Mouse (Mus musculus) lung, embryonic 16.5 days (tissue): Measurements from ENCODE around the gene Srrm1. TPM values are rescaled to one million over a fixed set of nuclear protein-coding genes. Genes with fewer than 3 reads are reported as not detected.

Experiments
- ATAC-seq: fragments of 200-750 bp; cut with Nextera tagmentation; 2 replicates; pipeline ENCODE4 v1.8.0; 2017; ENCODE audit warnings: low read depth, mild to moderate bottlenecking, moderate library complexity
- H3K27ac ChIP-seq: fragments of 300-500 bp; sonication (generic); 2 replicates; pipeline ENCODE4 v1.5.1; 2014; ENCODE audit warnings: mild to moderate bottlenecking, control low read depth, low read length
- H3K27me3 ChIP-seq: fragments of 300-500 bp; sonication (generic); 2 replicates; pipeline ENCODE4 v1.6.1; 2014; ENCODE audit warnings: low read depth, low read length, mixed read lengths; ENCODE audit not compliant: control insufficient read depth, insufficient read depth
- H3K36me3 ChIP-seq: fragments of 300-500 bp; sonication (generic); 2 replicates; pipeline ENCODE4 v1.6.1; 2014; ENCODE audit warnings: low read length; ENCODE audit not compliant: control insufficient read depth, insufficient read depth
- H3K4me1 ChIP-seq: fragments of 300-500 bp; sonication (generic); replicated peaks from 2 replicates; pipeline ENCODE4 v1.6.1; 2014; ENCODE audit warnings: low read length, mixed read lengths; ENCODE audit not compliant: control insufficient read depth, insufficient read depth
- H3K4me2 ChIP-seq: fragments of 300-500 bp; sonication (generic); 2 replicates; pipeline ENCODE4 v1.6.1; 2014; ENCODE audit warnings: low read depth, low read length, control low read depth
- H3K4me3 ChIP-seq: fragments of 300-500 bp; sonication (generic); 2 replicates; pipeline ENCODE4 v1.5.1; 2014; ENCODE audit warnings: mild to moderate bottlenecking, low read length, control low read depth
- H3K9ac ChIP-seq: fragments of 300-500 bp; sonication (generic); 2 replicates; pipeline ENCODE4 v1.6.1; 2014; ENCODE audit warnings: low read length, control low read depth
- H3K9me3 ChIP-seq: fragments of 300-500 bp; sonication (generic); 2 replicates; pipeline ENCODE4 v1.6.1; 2016; ENCODE audit warnings: low read length; ENCODE audit not compliant: control insufficient read depth
- WGBS: fragments of 180-500 bp; shearing (Covaris S2); extraction: QIAGEN DNeasy Blood & Tissue Kit; methylation state at CpG from one replicate; pipeline ENCODE4 v1.1.7; 2014; 5-methylcytosine and 5-hydroxymethylcytosine counted together
- polyA plus RNA-seq: library from polyadenylated mRNA; unstranded; fragments of >200 nt; fragmentation: Nextera tagmentation; extraction: Ambion mirVana; gene quantifications from 2 replicates; pipeline ENCODE4 v1.2.1, GENCODE M21; 2015

Gene Srrm1
- polyA plus RNA-seq, 1 experiment from 2014 or later, result 220 TPM

DNA sequence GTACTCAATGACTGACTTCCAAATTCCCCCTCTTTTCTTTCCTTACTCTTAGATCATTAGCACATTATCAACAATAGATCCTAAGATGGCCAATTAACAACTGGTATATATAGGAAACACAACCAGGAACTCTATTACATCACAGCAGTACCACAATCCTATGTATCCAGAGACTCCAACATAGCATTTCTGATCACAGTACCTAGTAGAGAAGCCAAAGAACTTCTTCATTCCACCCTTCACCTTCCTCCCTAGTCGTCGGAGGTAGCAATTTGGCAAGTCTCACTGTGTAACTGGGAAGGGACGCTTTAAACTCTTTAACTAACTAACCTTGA lies 17.1 kb downstream of the Srrm1 start:
- Histone ChIP-seq H3K9me3 (no peaks in the 10 kb centered on the region), H3K27me3 (no peaks in the 10 kb centered on the region), H3K4me3 (no peak overlapping the region), H3K4me1 (peaks cover 7% of the 10 kb centered on the region; the same call in 1 of the 2 replicates), H3K9ac (no peak overlapping the region), H3K4me2 (no peak overlapping the region), H3K36me3 (peaks cover 71% of the 10 kb centered on the region), H3K27ac (no peak overlapping the region; the same call in 1 of the 2 replicates)
- 73% methylated on average over 3 of the region's 3 CpGs for WGBS
- no peak for ATAC-seq

DNA sequence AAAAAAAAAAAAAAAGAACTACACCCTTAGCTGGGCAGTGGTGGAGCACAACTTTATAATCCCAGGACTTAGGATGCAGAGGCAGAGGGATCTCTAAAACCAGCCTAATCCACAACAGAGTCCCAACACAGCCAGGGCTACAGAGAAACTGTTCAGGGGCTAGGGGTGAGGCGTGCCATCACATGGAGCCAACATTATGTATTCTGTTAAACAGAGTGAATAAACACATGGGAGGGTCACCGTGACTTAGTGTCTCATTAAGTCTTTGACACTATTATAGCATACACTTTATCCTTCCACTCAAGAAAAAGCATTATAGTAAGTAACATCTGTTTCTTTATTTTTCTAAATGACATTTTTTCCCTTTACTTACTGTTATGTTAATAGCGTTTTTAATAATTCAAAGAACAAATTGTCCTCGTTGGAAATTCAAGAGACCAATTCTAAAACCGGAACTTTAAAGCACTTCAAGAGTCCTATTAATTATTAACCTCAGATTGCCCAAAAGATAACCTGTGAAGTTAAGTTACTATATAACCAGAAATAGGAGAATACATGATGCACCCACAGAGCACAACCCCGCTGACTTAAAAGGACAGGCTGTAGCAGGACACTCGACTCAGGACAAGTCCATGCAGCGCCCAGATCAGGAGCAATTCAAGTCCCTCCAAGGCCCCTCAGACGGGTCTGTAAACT lies 17.6 kb downstream of the Srrm1 start:
- H3K4me3 ChIP-seq, result no peak overlapping the region
- H3K9me3 ChIP-seq, result no peaks in the 10 kb centered on the region
- H3K9ac ChIP-seq, result no peak overlapping the region
- WGBS, result 58% methylated on average over 9 of the region's 9 CpGs
- no peak for ATAC-seq
- peaks cover 70% of the 10 kb centered on the region for H3K36me3 ChIP-seq
- H3K4me1 ChIP-seq, result peaks cover 7% of the 10 kb centered on the region; the same call in 1 of the 2 replicates
- peak overlapping the region; percentile 36; the same call in 1 of the 2 replicates for H3K27ac ChIP-seq
- no peaks in the 10 kb centered on the region for H3K27me3 ChIP-seq
- no peak overlapping the region for H3K4me2 ChIP-seq

DNA sequence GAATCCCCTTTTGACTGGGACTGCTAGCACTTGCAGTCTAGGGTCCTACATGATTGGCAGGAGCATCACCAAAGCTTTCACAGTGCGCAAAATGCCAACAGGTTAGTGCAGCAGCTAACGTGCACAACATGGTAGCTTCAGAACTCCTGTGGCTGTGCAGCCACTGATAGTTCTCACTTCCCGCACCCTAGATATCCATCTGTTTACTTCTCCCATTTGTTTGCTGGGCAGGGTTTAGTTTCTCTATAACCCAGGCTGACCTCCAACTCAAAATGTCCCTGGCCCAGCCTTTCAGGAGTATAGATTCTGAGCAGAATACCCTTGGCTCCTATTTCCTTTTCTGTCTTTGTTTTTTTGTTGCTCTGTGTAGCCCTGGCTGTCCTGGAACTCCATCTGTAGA lies 26.7 kb downstream of the Srrm1 start:
- H3K9me3 ChIP-seq, result no peaks in the 10 kb centered on the region
- peaks cover 78% of the 10 kb centered on the region for H3K36me3 ChIP-seq
- WGBS, result 87% methylated on average over 3 of the region's 3 CpGs
- no peak overlapping the region for H3K4me2 ChIP-seq
- H3K27me3 ChIP-seq, result no peaks in the 10 kb centered on the region
- no peak overlapping the region for H3K4me3 ChIP-seq
- no peaks in the 10 kb centered on the region for H3K4me1 ChIP-seq
- no peak overlapping the region for H3K9ac ChIP-seq
- no peak overlapping the region for H3K27ac ChIP-seq
- no peak for ATAC-seq

DNA sequence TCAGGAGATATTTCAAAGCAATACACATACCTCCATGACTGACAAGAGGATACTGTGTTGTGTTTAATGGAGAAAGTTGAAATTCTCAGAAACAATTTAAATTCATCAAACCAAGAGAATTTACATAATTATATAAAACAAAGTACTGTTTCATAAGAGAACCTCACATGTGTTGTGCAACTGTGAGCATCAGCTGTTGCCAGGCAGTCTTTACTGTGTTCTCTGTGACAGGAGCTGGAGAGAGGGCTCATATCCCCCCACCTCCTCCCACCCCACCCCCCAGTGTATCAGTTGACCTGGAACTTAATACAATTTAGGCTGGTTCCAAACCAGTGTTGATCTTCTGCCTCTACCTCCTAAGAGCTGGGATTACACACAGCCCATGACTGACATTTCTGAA lies 27.1 kb downstream of the Srrm1 start:
- Histone ChIP-seq H3K4me3 (no peak overlapping the region), H3K36me3 (peaks cover 78% of the 10 kb centered on the region), H3K9me3 (no peaks in the 10 kb centered on the region), H3K27ac (no peak overlapping the region), H3K27me3 (no peaks in the 10 kb centered on the region), H3K4me1 (no peaks in the 10 kb centered on the region), H3K9ac (no peak overlapping the region), H3K4me2 (no peak overlapping the region)
- ATAC-seq, result no peak

DNA sequence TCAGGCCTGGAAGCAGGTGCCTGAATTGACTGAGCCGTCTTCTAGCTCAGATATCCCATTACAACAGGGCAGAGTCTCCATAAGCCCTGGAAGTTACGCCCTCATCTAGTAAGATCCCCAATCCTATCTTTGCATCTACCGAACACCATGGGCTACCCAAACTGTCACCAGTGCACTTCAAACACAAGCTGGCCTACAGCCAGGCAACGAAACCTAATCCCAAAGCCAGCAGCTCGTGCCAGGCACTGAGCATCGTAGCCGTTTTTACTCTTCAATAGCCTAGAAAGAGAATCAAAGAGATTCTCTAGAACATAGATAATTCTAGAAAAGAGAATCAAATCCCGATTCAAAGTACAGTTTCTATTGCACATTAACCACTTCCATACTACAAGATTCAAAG lies 30.1 kb downstream of the Srrm1 start:
- no peak for ATAC-seq
- Histone ChIP-seq H3K4me3 (no peak overlapping the region), H3K4me1 (no peaks in the 10 kb centered on the region), H3K36me3 (peaks cover 68% of the 10 kb centered on the region), H3K9ac (no peak overlapping the region), H3K27me3 (no peaks in the 10 kb centered on the region), H3K9me3 (no peaks in the 10 kb centered on the region), H3K27ac (no peak overlapping the region), H3K4me2 (no peak overlapping the region)
- 79% methylated on average over 8 of the region's 8 CpGs for WGBS

DNA sequence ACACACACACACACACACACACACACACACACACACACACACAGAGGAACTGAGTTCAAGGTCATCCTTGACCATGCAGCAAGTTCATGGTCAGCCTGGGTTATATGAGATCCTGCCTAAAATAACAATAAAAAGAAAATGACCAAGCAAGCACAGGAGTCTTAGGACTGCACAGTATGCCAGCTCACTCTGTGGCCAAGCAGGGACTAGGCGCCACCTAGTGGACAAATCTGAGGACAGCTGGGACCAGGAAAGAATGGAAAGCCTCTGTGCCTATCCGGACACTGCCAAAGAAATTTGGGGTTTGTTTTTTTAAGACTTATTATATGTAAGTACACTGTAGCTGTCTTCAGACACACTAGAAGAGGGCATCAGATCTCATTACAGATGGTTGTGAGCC lies 35.2 kb downstream of the Srrm1 start:
- Histone ChIP-seq H3K27me3 (no peaks in the 10 kb centered on the region), H3K4me2 (no peak overlapping the region), H3K4me3 (no peak overlapping the region), H3K4me1 (peaks cover 15% of the 10 kb centered on the region), H3K36me3 (peaks cover 42% of the 10 kb centered on the region), H3K27ac (no peak overlapping the region), H3K9me3 (peaks cover 5% of the 10 kb centered on the region), H3K9ac (no peak overlapping the region)
- 17% methylated on average over 2 of the region's 2 CpGs for WGBS
- ATAC-seq, result peak; percentile 60

DNA sequence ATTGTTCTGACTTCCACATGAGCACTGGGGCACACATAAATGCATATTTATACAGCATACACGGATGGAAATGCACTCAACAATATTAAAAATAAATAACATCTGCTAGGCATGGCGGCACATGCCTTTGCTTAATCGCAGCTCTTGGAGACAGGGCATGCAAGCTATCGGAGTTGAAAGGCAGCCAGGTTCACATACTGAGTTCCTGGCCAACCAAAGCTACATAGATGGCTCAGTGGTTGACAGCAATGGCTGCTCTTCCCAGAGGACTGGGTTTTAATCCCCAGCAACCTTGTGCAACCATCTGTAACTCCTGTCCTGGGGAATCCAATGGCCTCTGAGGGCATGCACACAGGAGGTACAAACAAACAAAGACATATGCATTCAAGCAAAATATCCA lies 35.6 kb downstream of the Srrm1 start:
- peaks cover 38% of the 10 kb centered on the region for H3K36me3 ChIP-seq

DNA sequence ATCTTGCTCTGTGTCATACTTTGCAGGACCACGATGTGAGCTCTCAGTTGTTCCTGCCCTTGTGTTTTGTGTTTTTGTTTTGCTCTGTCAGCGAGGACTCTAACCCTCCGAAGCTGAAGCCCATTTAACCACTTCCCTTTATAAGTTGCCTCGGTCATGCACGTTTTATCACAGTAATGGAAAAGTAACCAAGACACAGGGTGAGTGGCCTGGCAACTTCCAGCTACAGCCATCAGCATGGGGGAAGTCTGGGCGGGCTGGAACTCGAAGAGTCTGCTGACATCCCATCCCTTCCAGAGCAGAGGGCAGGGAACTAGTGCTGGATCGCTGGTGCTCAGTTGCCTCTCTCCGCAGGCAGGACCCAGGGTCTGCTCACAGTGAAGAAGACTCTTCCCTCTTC lies 37.8 kb downstream of the Srrm1 start:
- ATAC-seq, result no peak
- Histone ChIP-seq H3K4me1 (peaks cover 24% of the 10 kb centered on the region), H3K9me3 (peaks cover 5% of the 10 kb centered on the region), H3K4me3 (no peak overlapping the region), H3K4me2 (no peak overlapping the region), H3K9ac (no peak overlapping the region), H3K27me3 (no peaks in the 10 kb centered on the region), H3K27ac (no peak overlapping the region), H3K36me3 (peaks cover 20% of the 10 kb centered on the region)
- WGBS, result 95% methylated on average over 9 of the region's 9 CpGs

More for the DNA sequence above, 35.6 kb downstream of the Srrm1 start:
- Histone ChIP-seq H3K4me2 (no peak overlapping the region), H3K27me3 (no peaks in the 10 kb centered on the region), H3K27ac (no peak overlapping the region), H3K9ac (no peak overlapping the region), H3K4me1 (peaks cover 19% of the 10 kb centered on the region), H3K4me3 (no peak overlapping the region), H3K9me3 (peaks cover 5% of the 10 kb centered on the region)
- no peak for ATAC-seq
- WGBS, result 84% methylated on average over 4 of the region's 4 CpGs

DNA sequence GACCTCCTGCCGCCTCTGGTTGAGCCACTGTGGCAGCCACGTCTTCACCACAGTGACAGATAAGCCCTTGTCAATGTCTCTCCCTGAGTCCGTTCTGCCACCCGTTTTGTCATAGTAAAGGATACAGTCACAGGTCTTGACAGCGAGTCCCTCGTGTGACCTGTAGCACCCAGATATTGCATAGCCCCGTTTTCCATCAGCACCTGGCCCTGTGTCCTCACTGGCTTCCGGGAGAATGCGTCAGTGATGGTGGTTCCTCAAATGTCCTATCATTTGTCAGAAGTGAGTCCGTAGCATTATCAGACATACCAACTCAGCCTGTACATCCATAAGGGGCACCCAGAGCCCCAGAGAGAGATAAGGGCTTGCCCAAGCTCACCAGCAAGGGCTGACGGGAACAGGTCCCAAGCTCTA lies 38.7 kb downstream of the Srrm1 start:
- Histone ChIP-seq H3K4me1 (peaks cover 24% of the 10 kb centered on the region), H3K27me3 (no peaks in the 10 kb centered on the region), H3K4me3 (no peak overlapping the region), H3K9me3 (peaks cover 5% of the 10 kb centered on the region), H3K36me3 (peaks cover 19% of the 10 kb centered on the region), H3K4me2 (no peak overlapping the region; the same call in 1 of the 2 replicates), H3K9ac (no peak overlapping the region), H3K27ac (peak overlapping the region; percentile 98)
- ATAC-seq, result no peak
- 71% methylated on average over 11 of the region's 11 CpGs for WGBS
